Comparison of ENCODE assay signal across 9 mouse cellular contexts in genomic region chr8:122617947-122618546, GRCm38 (mm10). TPM values are rescaled to one million over a fixed set of nuclear protein-coding genes. Genes with fewer than 3 reads are reported as not detected.
DNase-seq lines count a peak whose midpoint lies in the region; ATAC-seq and TF ChIP-seq lines count a peak whose summit lies in the region.
"Had no signal": no experiment of that assay in that cellular context is flagged by ENCODE, and none has a peak within 500 bp of the region (broad histone marks: within the 10 kb centered on the region; RNA-seq: fewer than 3 reads in every experiment).

No protein-coding gene starts in this region.

- no peak overlapping the region for H3K4me3 ChIP-seq in C2C12 (ENCODE audit: insufficient read depth, poor library complexity, severe bottlenecking)
- no peak overlapping the region for H3K4me3 ChIP-seq in liver, embryonic 15.5 days (replicated peaks)
- H3K4me3 ChIP-seq in neural tube, embryonic 12.5 days, result no peak overlapping the region

- H3ac ChIP-seq in C2C12 (ENCODE audit: control insufficient read depth, insufficient read length, low read depth), result no peak overlapping the region

- ATAC-seq in liver, embryonic 15.5 days (ENCODE audit: insufficient read depth), result peak; percentile 10; the same call in 1 of the 2 replicates
- 0 out of 2 replicates have a peak, but pooled peaks have one; percentile 39 for ATAC-seq in neural tube, embryonic 12.5 days (ENCODE audit: low FRiP score, low read depth)

- peak overlapping the region; percentile 30; the same call in 1 of the 2 replicates for H3K9ac ChIP-seq in liver, embryonic 15.5 days
- H3K9ac ChIP-seq in neural tube, embryonic 12.5 days, result no peak overlapping the region

- H3K79me3 ChIP-seq in C2C12 (ENCODE audit: low read depth), result no peaks in the 10 kb centered on the region

- H3K4me2 ChIP-seq in liver, embryonic 15.5 days, result peak overlapping the region; percentile 48
- H3K4me2 ChIP-seq in neural tube, embryonic 12.5 days (replicated peaks), result no peak overlapping the region

- H3K27ac ChIP-seq in liver, embryonic 15.5 days (replicated peaks), result peak overlapping the region; percentile 85
- no peak overlapping the region for H3K27ac ChIP-seq in neural tube, embryonic 12.5 days

- H3K79me2 ChIP-seq in C2C12 (ENCODE audit: control insufficient read depth, insufficient read depth), result no peaks in the 10 kb centered on the region

- 34% methylated on average over 5 of the region's 7 CpGs for WGBS in liver, embryonic 15.5 days (ENCODE audit: insufficient replicate concordance)
- 41% methylated on average over 5 of the region's 7 CpGs for WGBS in neural tube, embryonic 12.5 days

- DNase-seq in adrenal gland, postnatal 14 days, result peak; percentile 91
- peak; percentile 73 for DNase-seq in embryo, embryonic 9.5 days (ENCODE audit: extremely low spot score)
- DNase-seq in heart, adult 8-10 months (ENCODE audit: low spot score), result peak; percentile 83
- peak; percentile 88 for DNase-seq in kidney, postnatal 14 days
- peak; percentile 48 for DNase-seq in testis, postnatal 14 days (ENCODE audit: low spot score)

- H3K4me1 ChIP-seq in liver, embryonic 15.5 days (replicated peaks), result peaks cover 30% of the 10 kb centered on the region
- peaks cover 19% of the 10 kb centered on the region for H3K4me1 ChIP-seq in neural tube, embryonic 12.5 days

- peak; percentile 45 for TF ChIP-seq CTCF in C2C12 (IDR thresholded peaks at IDR 0.05; ENCODE audit: control insufficient read depth, insufficient read depth, insufficient read length)

- no peaks in the 10 kb centered on the region for H3K27me3 ChIP-seq in C2C12 (ENCODE audit: control insufficient read depth, insufficient read depth, insufficient read length)
- peaks cover 11% of the 10 kb centered on the region for H3K27me3 ChIP-seq in liver, embryonic 15.5 days
- no peaks in the 10 kb centered on the region for H3K27me3 ChIP-seq in neural tube, embryonic 12.5 days (replicated peaks)

- H3K36me3 ChIP-seq in C2C12 (ENCODE audit: control insufficient read depth, insufficient read depth), result no peaks in the 10 kb centered on the region
- peaks cover 4% of the 10 kb centered on the region; the same call in 1 of the 2 replicates for H3K36me3 ChIP-seq in liver, embryonic 15.5 days (replicated peaks)
- H3K36me3 ChIP-seq in neural tube, embryonic 12.5 days, result no peaks in the 10 kb centered on the region; the same call in 1 of the 2 replicates

- no peaks in the 10 kb centered on the region for H3K9me3 ChIP-seq in liver, embryonic 15.5 days (replicated peaks)
- no peaks in the 10 kb centered on the region for H3K9me3 ChIP-seq in neural tube, embryonic 12.5 days

TF ChIP-seq in C2C12, 6 proteins besides CTCF, POLR2A, EP300 and RAD21:
- no peak for TF ChIP-seq MYOD1 (IDR thresholded peaks at IDR 0.05; ENCODE audit: control insufficient read depth, insufficient read length, low read depth)
- no peak for TF ChIP-seq MYOG (IDR thresholded peaks at IDR 0.05; ENCODE audit: control insufficient read depth, extremely low read depth, insufficient read length)
- TF ChIP-seq CEBPB (IDR thresholded peaks at IDR 0.05; ENCODE audit: low read depth), result no peak
- TF ChIP-seq MAX (IDR thresholded peaks at IDR 0.05), result no peak
- no peak for TF ChIP-seq FOSL1 (IDR thresholded peaks at IDR 0.05; ENCODE audit: insufficient read depth, low read length, poor library complexity, severe bottlenecking)
- no peak for TF ChIP-seq USF1 (IDR thresholded peaks at IDR 0.05; ENCODE audit: low read depth)

RNA-seq across cellular contexts. Expression of gene Pabpn1l, which starts 4.5 kb away (rescaled TPM):
- polyA plus RNA-seq in C2C12 (2012; fragmentation: generic; extraction: Trizol), result not detected
- not detected in 2 replicates for total RNA-seq in adrenal gland, postnatal 14 days (2021)
- total RNA-seq in heart, adult 8-10 months (2022), result under 1 TPM in 2 of 4 experiments, not detected in 2; 0.24 to 0.57 TPM
- not detected in 2 replicates for polyA plus RNA-seq in liver, embryonic 15.5 days (2015; fragmentation: Nextera tagmentation; extraction: Ambion mirVana)
- not detected in 2 replicates for polyA plus RNA-seq in neural tube, embryonic 12.5 days (2016; fragmentation: Nextera tagmentation; extraction: Ambion mirVana)
- polyA plus RNA-seq: stomach, embryonic 14.5 days had no signal

RNA-seq across cellular contexts. Expression of gene Trappc2l, which starts 6.6 kb away (rescaled TPM):
- polyA plus RNA-seq in C2C12 (2012; fragmentation: generic; extraction: Trizol), result 70.2 TPM
- total RNA-seq in adrenal gland, postnatal 14 days (2021), result 47.6 and 52.6 TPM in 2 replicates
- 10 to 100 TPM; 62.8 to 66.2 (median 63.3) TPM for total RNA-seq in heart, adult 8-10 months (2022)
- 24.2 and 33.1 TPM in 2 replicates for polyA plus RNA-seq in liver, embryonic 15.5 days (2015; fragmentation: Nextera tagmentation; extraction: Ambion mirVana)
- polyA plus RNA-seq in neural tube, embryonic 12.5 days (2016; fragmentation: Nextera tagmentation; extraction: Ambion mirVana), result 65.6 and 69.7 TPM in 2 replicates

RNA-seq across cellular contexts. Expression of gene Galns, which starts 6.8 kb away (rescaled TPM):
- polyA plus RNA-seq in C2C12 (2012; fragmentation: generic; extraction: Trizol), result 9.8 TPM
- 5.4 and 7.5 TPM in 2 replicates for total RNA-seq in adrenal gland, postnatal 14 days (2021)
- 1 to 10 TPM; 3.5 to 5.2 (median 4.4) TPM for total RNA-seq in heart, adult 8-10 months (2022)
- polyA plus RNA-seq in liver, embryonic 15.5 days (2015; fragmentation: Nextera tagmentation; extraction: Ambion mirVana), result 8.2 and 8.8 TPM in 2 replicates
- 4.6 and 6.2 TPM in 2 replicates for polyA plus RNA-seq in neural tube, embryonic 12.5 days (2016; fragmentation: Nextera tagmentation; extraction: Ambion mirVana)

RNA-seq across cellular contexts. Expression of gene Aprt, which starts 41.3 kb away (rescaled TPM):
- 615 TPM for polyA plus RNA-seq in C2C12 (2012; fragmentation: generic; extraction: Trizol)
- 71.3 and 74.9 TPM in 2 replicates for total RNA-seq in adrenal gland, postnatal 14 days (2021)
- total RNA-seq in heart, adult 8-10 months (2022), result 10 to 100 TPM; 39.5 to 50.6 (median 44.3) TPM
- 187 and 214 TPM in 2 replicates for polyA plus RNA-seq in liver, embryonic 15.5 days (2015; fragmentation: Nextera tagmentation; extraction: Ambion mirVana)
- polyA plus RNA-seq in neural tube, embryonic 12.5 days (2016; fragmentation: Nextera tagmentation; extraction: Ambion mirVana), result 182 and 194 TPM in 2 replicates

RNA-seq across cellular contexts. Expression of gene Cdt1, which starts 50.2 kb away (rescaled TPM):
- 79.5 TPM for polyA plus RNA-seq in C2C12 (2012; fragmentation: generic; extraction: Trizol)
- total RNA-seq in adrenal gland, postnatal 14 days (2021), result 15.5 and 15.8 TPM in 2 replicates
- 1 to 10 TPM; 1.9 to 2.4 (median 2.2) TPM for total RNA-seq in heart, adult 8-10 months (2022)
- polyA plus RNA-seq in liver, embryonic 15.5 days (2015; fragmentation: Nextera tagmentation; extraction: Ambion mirVana), result 45.9 and 46.0 TPM in 2 replicates
- 22.8 and 25.9 TPM in 2 replicates for polyA plus RNA-seq in neural tube, embryonic 12.5 days (2016; fragmentation: Nextera tagmentation; extraction: Ambion mirVana)
